Comparison of ENCODE assay signal across 25 mouse cellular contexts in genomic region chr2:106652151-106652550, GRCm38 (mm10). TPM values are rescaled to one million over a fixed set of nuclear protein-coding genes. Genes with fewer than 3 reads are reported as not detected.
A peak's percentile ranks its signal among the peaks of the same experiment; 100 is the strongest.
DNase-seq lines count a peak whose midpoint lies in the region; ATAC-seq and TF ChIP-seq lines count a peak whose summit lies in the region.
"Had no signal": no experiment of that assay in that cellular context is flagged by ENCODE, and none has a peak within 500 bp of the region (broad histone marks: within the 10 kb centered on the region; RNA-seq: fewer than 3 reads in every experiment).

No protein-coding gene starts in this region.

- H3K9ac ChIP-seq in heart, embryonic 14.5 days (ENCODE audit: low read length), result no peak overlapping the region
- H3K9ac ChIP-seq in hindbrain, embryonic 14.5 days, result no peak overlapping the region
- H3K9ac ChIP-seq: intestine, embryonic 15.5 days; liver, embryonic 15.5 days had no signal

- peak overlapping the region in 1 of 2 experiments; percentile 15; a peak in 1 of 4 replicates for H3K27ac ChIP-seq in heart, embryonic 14.5 days (replicated peaks in 1 of 2; ENCODE audit: control insufficient read depth in 1 of 2, insufficient read depth in 1 of 2, low read depth in 2 of 2, low read length in 2 of 2)
- no peak overlapping the region for H3K27ac ChIP-seq in hindbrain, embryonic 14.5 days
- no peak overlapping the region for H3K27ac ChIP-seq in limb, embryonic 10.5 days
- H3K27ac ChIP-seq in kidney, adult 2 months (ENCODE audit: insufficient read depth, low read depth, low read length), result no peak overlapping the region
- H3K27ac ChIP-seq: forebrain, embryonic 10.5 days; intestine, embryonic 15.5 days; liver, embryonic 15.5 days; stomach, postnatal 0 days had no signal

- peak overlapping the region; percentile 16 for H3K4me2 ChIP-seq in heart, embryonic 14.5 days (ENCODE audit: low read length)
- H3K4me2 ChIP-seq in hindbrain, embryonic 14.5 days (replicated peaks), result no peak overlapping the region
- H3K4me2 ChIP-seq: intestine, embryonic 15.5 days; liver, embryonic 15.5 days; midbrain, embryonic 11.5 days had no signal

- no peak for TF ChIP-seq CTCF in kidney, adult 2 months (conservative IDR thresholded peaks at IDR 0.05; ENCODE audit: insufficient read depth, insufficient read length, low read depth, low read length)

- peak; percentile 15 for DNase-seq in embryo, embryonic 10 days (ENCODE audit: low spot score)
- DNase-seq in embryo, embryonic 11 days, result no peak
- peak; percentile 22 for DNase-seq in heart, adult 8-10 months (ENCODE audit: low spot score)
- DNase-seq in heart, postnatal 25 days (ENCODE audit: low spot score), result peak; percentile 2
- no peak for DNase-seq in hindbrain, embryonic 14.5 days (ENCODE audit: low spot score)
- no peak for DNase-seq in limb, embryonic 10.5 days (ENCODE audit: low spot score)
- no peak for DNase-seq in kidney, adult 2 months
- DNase-seq: adrenal gland, adult 8-10 months; cerebellum, adult 8-10 months; gastrocnemius, postnatal 14 days; kidney, adult 9 months; kidney, postnatal 25 days; lung, postnatal 14 days; right cerebral cortex, postnatal 14 days had no signal

- H3K4me3 ChIP-seq in heart, embryonic 14.5 days (ENCODE audit: control insufficient read depth in 1 of 2, insufficient read depth in 1 of 2, low read depth in 1 of 2, low read length in 2 of 2), result no peak overlapping the region
- no peak overlapping the region for H3K4me3 ChIP-seq in hindbrain, embryonic 14.5 days (replicated peaks; ENCODE audit: low read length)
- no peak overlapping the region for H3K4me3 ChIP-seq in limb, embryonic 10.5 days
- no peak overlapping the region for H3K4me3 ChIP-seq in kidney, adult 2 months (ENCODE audit: insufficient read depth, low read depth, low read length)
- H3K4me3 ChIP-seq: forebrain, embryonic 10.5 days; intestine, embryonic 15.5 days; liver, embryonic 15.5 days had no signal

- no peaks in the 10 kb centered on the region for H3K36me3 ChIP-seq in heart, embryonic 14.5 days (ENCODE audit: control insufficient read depth, insufficient read depth, low read length)
- H3K36me3 ChIP-seq in hindbrain, embryonic 14.5 days (replicated peaks; ENCODE audit: control insufficient read depth, insufficient read depth), result no peaks in the 10 kb centered on the region
- no peaks in the 10 kb centered on the region for H3K36me3 ChIP-seq in limb, embryonic 10.5 days
- H3K36me3 ChIP-seq in kidney, adult 2 months (ENCODE audit: control insufficient read depth, insufficient read depth, low read length), result no peaks in the 10 kb centered on the region
- H3K36me3 ChIP-seq: forebrain, embryonic 10.5 days; intestine, embryonic 15.5 days; liver, embryonic 15.5 days had no signal

- H3K9me3 ChIP-seq in heart, embryonic 14.5 days (ENCODE audit: control insufficient read depth, low read length), result no peaks in the 10 kb centered on the region
- H3K9me3 ChIP-seq in hindbrain, embryonic 14.5 days (ENCODE audit: control insufficient read depth, low read length), result no peaks in the 10 kb centered on the region
- no peaks in the 10 kb centered on the region for H3K9me3 ChIP-seq in limb, embryonic 10.5 days (replicated peaks)
- H3K9me3 ChIP-seq: forebrain, embryonic 10.5 days; intestine, embryonic 15.5 days; liver, embryonic 15.5 days had no signal

- WGBS in heart, embryonic 14.5 days, result 17% methylated on average over 8 of the region's 8 CpGs
- WGBS in hindbrain, embryonic 14.5 days, result 72% methylated on average over 8 of the region's 8 CpGs
- WGBS in limb, embryonic 10.5 days, result 89% methylated on average over 8 of the region's 8 CpGs
- 91% methylated on average over 8 of the region's 8 CpGs for WGBS in kidney, adult 2 months

- no peaks in the 10 kb centered on the region for H3K27me3 ChIP-seq in heart, embryonic 14.5 days (ENCODE audit: control insufficient read depth, insufficient read depth, low read length)
- H3K27me3 ChIP-seq in hindbrain, embryonic 14.5 days (ENCODE audit: control insufficient read depth, insufficient read depth, low read length), result no peaks in the 10 kb centered on the region
- 0 out of 2 replicates have a peak, but pooled peaks cover 5% of the 10 kb centered on the region for H3K27me3 ChIP-seq in limb, embryonic 10.5 days (ENCODE audit: low read depth, poor library complexity, severe bottlenecking)
- H3K27me3 ChIP-seq in kidney, adult 2 months (replicated peaks; ENCODE audit: control insufficient read depth, insufficient read depth, low read length), result no peaks in the 10 kb centered on the region
- H3K27me3 ChIP-seq: intestine, embryonic 15.5 days; liver, embryonic 15.5 days had no signal

- H3K4me1 ChIP-seq in heart, embryonic 14.5 days (ENCODE audit: control insufficient read depth in 2 of 2, insufficient read depth in 2 of 2, low read length in 2 of 2), result peaks cover 9 to 26% of the 10 kb centered on the region in 2 experiments; a peak in 3 of 4 replicates
- peaks cover 10% of the 10 kb centered on the region for H3K4me1 ChIP-seq in hindbrain, embryonic 14.5 days (replicated peaks; ENCODE audit: control insufficient read depth, insufficient read depth, low read length)
- peaks cover 39% of the 10 kb centered on the region for H3K4me1 ChIP-seq in limb, embryonic 10.5 days
- no peaks in the 10 kb centered on the region for H3K4me1 ChIP-seq in kidney, adult 2 months (ENCODE audit: control insufficient read depth, insufficient read depth, low read length)
- H3K4me1 ChIP-seq: intestine, embryonic 15.5 days; liver, embryonic 15.5 days had no signal

- intact Hi-C loops in heart, postnatal 25 days (cut with DNase I), result loop anchor here (5.0 kb wide), 2 partner anchors 40 to 305 kb away; partner anchors contain the start of gene Mpped2

- ATAC-seq in heart, embryonic 14.5 days (ENCODE audit: insufficient number of reproducible peaks, insufficient read depth, low FRiP score, low read depth), result peak; percentile 79
- ATAC-seq in hindbrain, embryonic 14.5 days (ENCODE audit: low FRiP score), result no peak
- ATAC-seq: activated CD4-positive, CD25-positive, alpha-beta regulatory T cell, adult 4 months; forebrain, embryonic 16.5 days; hindbrain, embryonic 16.5 days; intestine, embryonic 15.5 days had no signal

- no peak for TF ChIP-seq POLR2A in kidney, adult 2 months (IDR thresholded peaks at IDR 0.05; ENCODE audit: low read depth, low read length)

RNA-seq across cellular contexts. Expression of gene Mpped2, which starts 40.9 kb away (rescaled TPM):
- 10 to 100 TPM; 15.4 to 23.0 (median 21.3) TPM for total RNA-seq in heart, adult 8-10 months (2022)
- 66.4 and 68.7 TPM in 2 replicates for polyA plus RNA-seq in heart, embryonic 14.5 days (2014; fragmentation: Nextera tagmentation; extraction: Ambion mirVana)
- total RNA-seq in heart, postnatal 25 days (2021), result 10 to 100 TPM; 18.1 to 18.7 TPM
- polyA plus RNA-seq in hindbrain, embryonic 14.5 days (2014; fragmentation: Nextera tagmentation; extraction: Ambion mirVana), result 138 and 149 TPM in 2 replicates
- polyA plus RNA-seq in limb, embryonic 10.5 days (2016; fragmentation: Nextera tagmentation; extraction: Ambion mirVana), result 64.3 and 106 TPM in 2 replicates
- 3.4 and 4.1 TPM in 2 replicates for polyA plus RNA-seq in kidney, adult 2 months (2012; rRNA removed)
- total RNA-seq: monocyte, adult 5-6 weeks; neutrophil, adult 5-6 weeks had no signal
- polyA plus RNA-seq: activated CD4-positive, CD25-positive, alpha-beta regulatory T cell, adult 4 months had no signal

Comparison
In these comparisons a context has a peak if more than half of its experiments do, and no peak if none do; other contexts are left out.
1. DNase-seq: peak in embryo, embryonic 10 days (single experiment), heart, adult 8-10 months (single experiment) and heart, postnatal 25 days (single experiment); none in embryo, embryonic 11 days (single experiment), hindbrain, embryonic 14.5 days (single experiment), limb, embryonic 10.5 days (single experiment) and kidney, adult 2 months (single experiment).
2. RNA of gene Mpped2, which starts 40.9 kb away (polyA plus RNA-seq): 138 to 149 TPM in hindbrain, embryonic 14.5 days, 64.3 to 106 TPM in limb, embryonic 10.5 days and 66.4 to 68.7 TPM in heart, embryonic 14.5 days; 3.4 to 4.1 TPM in kidney, adult 2 months; every median in the first group is over 10 times any median in the second.